Comparison of ENCODE assay signal across 30 mouse cellular contexts in the genomic region with DNA sequence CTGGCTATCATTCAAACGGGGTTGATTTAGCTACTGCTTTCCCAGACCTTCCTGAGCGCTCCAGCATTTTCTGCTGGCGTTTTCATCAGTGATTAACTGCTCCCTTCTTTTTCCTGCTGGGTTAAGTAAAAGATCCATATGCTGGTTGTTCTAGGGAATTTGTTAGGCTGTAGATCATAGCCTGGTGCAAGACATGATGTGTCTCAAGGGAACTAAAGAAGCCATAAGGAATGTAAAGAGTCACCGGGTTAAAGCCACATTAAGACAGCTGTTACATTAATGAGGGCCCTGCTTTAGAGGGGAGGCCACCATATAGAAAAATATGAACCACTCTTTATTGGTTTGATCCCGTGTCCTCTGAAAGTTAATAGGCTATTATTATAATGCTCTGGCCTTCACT.
DNase-seq lines count a peak whose midpoint lies in the region; ATAC-seq and TF ChIP-seq lines count a peak whose summit lies in the region.
"Had no signal": no experiment of that assay in that cellular context is flagged by ENCODE, and none has a peak within 500 bp of the region (broad histone marks: within the 10 kb centered on the region; RNA-seq: fewer than 3 reads in every experiment).

No protein-coding gene starts in this region.

- no peak overlapping the region for H3K9ac ChIP-seq in kidney, postnatal 0 days (ENCODE audit: low read depth, low read length)
- no peak overlapping the region for H3K9ac ChIP-seq in limb, embryonic 14.5 days (ENCODE audit: low read depth, low read length, severe bottlenecking)
- H3K9ac ChIP-seq: forebrain, embryonic 15.5 days; heart, embryonic 12.5 days; hindbrain, embryonic 14.5 days; lung, embryonic 15.5 days; midbrain, embryonic 13.5 days had no signal

- TF ChIP-seq POLR2A in limb, embryonic 14.5 days (IDR thresholded peaks at IDR 0.05; ENCODE audit: borderline replicate concordance, extremely low read depth, insufficient read depth, insufficient read length) = no peak

- H3K9me3 ChIP-seq in kidney, postnatal 0 days (replicated peaks; ENCODE audit: low read length) = no peaks in the 10 kb centered on the region
- no peaks in the 10 kb centered on the region for H3K9me3 ChIP-seq in limb, embryonic 14.5 days (ENCODE audit: control insufficient read depth, low read length)
- H3K9me3 ChIP-seq: forebrain, embryonic 10.5 days; forebrain, embryonic 15.5 days; heart, embryonic 12.5 days; lung, embryonic 15.5 days; midbrain, embryonic 13.5 days had no signal

- H3K4me2 ChIP-seq in kidney, postnatal 0 days (ENCODE audit: low read length) = no peak overlapping the region
- H3K4me2 ChIP-seq in limb, embryonic 14.5 days (replicated peaks; ENCODE audit: low read depth, low read length, severe bottlenecking) = no peak overlapping the region
- H3K4me2 ChIP-seq: forebrain, embryonic 15.5 days; heart, embryonic 12.5 days; hindbrain, embryonic 14.5 days; liver, embryonic 11.5 days; lung, embryonic 15.5 days; midbrain, embryonic 13.5 days had no signal

- H3K36me3 ChIP-seq in kidney, postnatal 0 days (ENCODE audit: insufficient read depth, low read length) = no peaks in the 10 kb centered on the region
- no peaks in the 10 kb centered on the region for H3K36me3 ChIP-seq in limb, embryonic 14.5 days (ENCODE audit: control insufficient read depth, insufficient read depth, low read length)
- H3K36me3 ChIP-seq: forebrain, embryonic 15.5 days; heart, embryonic 12.5 days; lung, embryonic 15.5 days had no signal

- peak; percentile 36 for DNase-seq in embryo, embryonic 10 days (ENCODE audit: low spot score)
- DNase-seq in embryo, embryonic 9.5 days (ENCODE audit: extremely low spot score) = no peak
- DNase-seq in kidney, postnatal 0 days (ENCODE audit: low spot score) = peak; percentile 82
- no peak for DNase-seq in kidney, postnatal 4 days
- DNase-seq in embryo, embryonic 10.5 days (ENCODE audit: low spot score) = peak; percentile 65
- DNase-seq in limb, embryonic 14.5 days (ENCODE audit: low spot score) = peak; percentile 22
- DNase-seq in left cerebral cortex, postnatal 4 days = no peak
- no peak for DNase-seq in adipocyte (ENCODE audit: low spot score)
- DNase-seq: adrenal gland, postnatal 14 days; cerebellum, adult 11 months; cerebellum, adult 9-10 months; cerebellum, postnatal 36 days; gastrocnemius, adult 2 months; gastrocnemius, postnatal 36 days; heart, adult 2 months; kidney, adult 2 months; kidney, postnatal 36 days; lung, postnatal 36 days; retina, postnatal 1 day; right cerebral cortex, postnatal 25 days; thymus, postnatal 25 days had no signal

- intact Hi-C loops in left cerebral cortex, postnatal 4 days (cut with DNase I) = no loop called here

- 25% methylated on average over 5 of the region's 5 CpGs for WGBS in kidney, postnatal 0 days
- 14% methylated on average over 5 of the region's 5 CpGs for WGBS in limb, embryonic 14.5 days

- no peak for ATAC-seq in kidney, postnatal 0 days (replicated peaks; ENCODE audit: low FRiP score, low read depth)
- ATAC-seq in limb, embryonic 14.5 days (ENCODE audit: low FRiP score, low read depth) = peak; percentile 68; the same call in 1 of the 2 replicates
- ATAC-seq: forebrain, embryonic 15.5 days; inflammation-experienced regulatory T-cells, adult 6 months; midbrain, embryonic 13.5 days; Patski had no signal

- H3K4me3 ChIP-seq in kidney, postnatal 0 days (replicated peaks; ENCODE audit: low read depth, low read length) = no peak overlapping the region
- no peak overlapping the region for H3K4me3 ChIP-seq in limb, embryonic 14.5 days (replicated peaks; ENCODE audit: low read length)
- H3K4me3 ChIP-seq: forebrain, embryonic 10.5 days; forebrain, embryonic 15.5 days; gastrocnemius, adult 2 months; heart, adult 2 months; heart, embryonic 12.5 days; lung, embryonic 15.5 days; midbrain, embryonic 13.5 days had no signal

- no peak for TF ChIP-seq CTCF in kidney, postnatal 0 days (IDR thresholded peaks at IDR 0.05; ENCODE audit: low read depth)

- H3K27me3 ChIP-seq in kidney, postnatal 0 days (ENCODE audit: insufficient read depth, low read length) = peaks cover 11% of the 10 kb centered on the region; the same call in 1 of the 2 replicates
- H3K27me3 ChIP-seq in limb, embryonic 14.5 days (ENCODE audit: control insufficient read depth, insufficient read depth, low read length) = peaks cover 3% of the 10 kb centered on the region; the same call in 1 of the 2 replicates

- H3K4me1 ChIP-seq in kidney, postnatal 0 days (replicated peaks; ENCODE audit: insufficient read depth, low read length) = no peaks in the 10 kb centered on the region
- H3K4me1 ChIP-seq in limb, embryonic 14.5 days (ENCODE audit: control insufficient read depth, insufficient read depth, low read length) = no peaks in the 10 kb centered on the region
- H3K4me1 ChIP-seq: forebrain, embryonic 10.5 days; forebrain, embryonic 15.5 days; heart, embryonic 12.5 days; lung, embryonic 15.5 days; midbrain, embryonic 13.5 days had no signal

- no peak overlapping the region for H3K27ac ChIP-seq in kidney, postnatal 0 days
- H3K27ac ChIP-seq in limb, embryonic 14.5 days (replicated peaks; ENCODE audit: low read depth, low read length) = no peak overlapping the region
- H3K27ac ChIP-seq: forebrain, embryonic 10.5 days; forebrain, embryonic 15.5 days; gastrocnemius, adult 2 months; heart, adult 2 months; hindbrain, embryonic 14.5 days; lung, embryonic 15.5 days; midbrain, embryonic 13.5 days had no signal

Comparison
In these comparisons a context has a peak if more than half of its experiments do, and no peak if none do; other contexts are left out.
1. DNase-seq: peak in embryo, embryonic 10 days (single experiment), kidney, postnatal 0 days (single experiment), embryo, embryonic 10.5 days (single experiment) and limb, embryonic 14.5 days (single experiment); none in embryo, embryonic 9.5 days (single experiment), kidney, postnatal 4 days (0 of 2), left cerebral cortex, postnatal 4 days (single experiment) and adipocyte (single experiment).